Mouse (Mus musculus): ENCODE results near the gene Defb36. TPM values are rescaled to one million over a fixed set of nuclear protein-coding genes. Genes with fewer than 3 reads are reported as not detected.

Gene Defb36
- not detected in 2 replicates for polyA plus RNA-seq (2015; fragmentation: Nextera tagmentation; extraction: Ambion mirVana)

- Histone ChIP-seq H3K4me1 (no peaks in the 10 kb centered on the region), H3K27me3 (replicated peaks) (no peaks in the 10 kb centered on the region), H3K4me2 (no peak within 1 kb of the TSS), H3K27ac (no peak within 1 kb of the TSS), H3K9me3 (no peaks in the 10 kb centered on the region), H3K9ac (no peak within 1 kb of the TSS), H3K36me3 (replicated peaks) (no peaks in the 10 kb centered on the region), H3K4me3 (no peak within 1 kb of the TSS)
- 87% methylated on average over 15 of the region's 15 CpGs for WGBS
- no peak for ATAC-seq (replicated peaks)
Observed at GRCm38 (mm10) chr2:152604057-152604456, at the start of gene Defb36. Gene Defb36 (plus strand): TSS chr2:152604327.

GRCm38 (mm10) chr2:152556655-152557054 lies 47.5 kb upstream of the Defb36 start:
- no peak overlapping the region for H3K9ac ChIP-seq
- H3K27me3 ChIP-seq (replicated peaks) = no peaks in the 10 kb centered on the region
- H3K4me2 ChIP-seq = no peak overlapping the region
- no peak overlapping the region for H3K27ac ChIP-seq
- H3K4me3 ChIP-seq = no peak overlapping the region
- 82% methylated on average over 7 of the region's 7 CpGs for WGBS
- peaks cover 4% of the 10 kb centered on the region; the same call in 1 of the 2 replicates for H3K4me1 ChIP-seq
- H3K36me3 ChIP-seq (replicated peaks) = no peaks in the 10 kb centered on the region
- ATAC-seq (replicated peaks) = no peak
- H3K9me3 ChIP-seq = no peaks in the 10 kb centered on the region

- Histone ChIP-seq H3K27ac (no peak within 1 kb of the TSS), H3K27me3 (replicated peaks) (no peaks in the 10 kb centered on the region), H3K4me2 (no peak within 1 kb of the TSS), H3K4me3 (no peak within 1 kb of the TSS), H3K9me3 (no peaks in the 10 kb centered on the region), H3K36me3 (replicated peaks) (no peaks in the 10 kb centered on the region), H3K4me1 (no peaks in the 10 kb centered on the region), H3K9ac (no peak within 1 kb of the TSS)
- no peak for ATAC-seq (replicated peaks)
- WGBS = 92% methylated on average over 5 of the region's 5 CpGs
Observed at GRCm38 (mm10) chr2:152569038-152569437, 35.1 kb upstream of the Defb36 start, which contains the start of gene Gm17416. Gene Gm17416 (plus strand): TSS chr2:152569338.

- Histone ChIP-seq H3K4me1 (no peaks in the 10 kb centered on the region), H3K27me3 (replicated peaks) (no peaks in the 10 kb centered on the region), H3K4me3 (no peak overlapping the region), H3K9ac (no peak overlapping the region), H3K27ac (no peak overlapping the region), H3K36me3 (replicated peaks) (no peaks in the 10 kb centered on the region), H3K9me3 (no peaks in the 10 kb centered on the region), H3K4me2 (no peak overlapping the region)
- 94% methylated on average over 4 of the region's 4 CpGs for WGBS
- no peak for ATAC-seq (replicated peaks)
Observed at GRCm38 (mm10) chr2:152569881-152570280, 34.2 kb upstream of the Defb36 start.

GRCm38 (mm10) chr2:152570313-152570712 lies 33.8 kb upstream of the Defb36 start:
- no peaks in the 10 kb centered on the region for H3K27me3 ChIP-seq (replicated peaks)
- 84% methylated on average over 6 of the region's 6 CpGs for WGBS
- H3K36me3 ChIP-seq (replicated peaks) = no peaks in the 10 kb centered on the region
- ATAC-seq (replicated peaks) = no peak
- no peak overlapping the region for H3K27ac ChIP-seq
- no peak overlapping the region for H3K9ac ChIP-seq
- H3K9me3 ChIP-seq = no peaks in the 10 kb centered on the region
- no peak overlapping the region for H3K4me2 ChIP-seq
- no peak overlapping the region for H3K4me3 ChIP-seq
- no peaks in the 10 kb centered on the region for H3K4me1 ChIP-seq

GRCm38 (mm10) chr2:152572114-152572794 lies 31.9 kb upstream of the Defb36 start, which contains the start of gene Defb21:
Gene Defb21 (plus strand): TSS chr2:152572744.
- H3K9ac ChIP-seq = no peak within 1 kb of the TSS
- no peak for ATAC-seq (replicated peaks)
- WGBS = 63% methylated on average over 11 of the region's 11 CpGs
- no peaks in the 10 kb centered on the region for H3K36me3 ChIP-seq (replicated peaks)
- H3K27ac ChIP-seq = no peak within 1 kb of the TSS
- H3K9me3 ChIP-seq = no peaks in the 10 kb centered on the region
- H3K4me3 ChIP-seq = no peak within 1 kb of the TSS
- no peaks in the 10 kb centered on the region for H3K27me3 ChIP-seq (replicated peaks)
- no peaks in the 10 kb centered on the region for H3K4me1 ChIP-seq
- no peak within 1 kb of the TSS for H3K4me2 ChIP-seq

- Histone ChIP-seq H3K4me3 (no peak overlapping the region), H3K9me3 (no peaks in the 10 kb centered on the region), H3K27ac (no peak overlapping the region), H3K27me3 (replicated peaks) (no peaks in the 10 kb centered on the region), H3K4me2 (no peak overlapping the region), H3K9ac (no peak overlapping the region), H3K36me3 (replicated peaks) (no peaks in the 10 kb centered on the region), H3K4me1 (no peaks in the 10 kb centered on the region)
- WGBS = 88% methylated on average over 8 of the region's 8 CpGs
- ATAC-seq (replicated peaks) = no peak
Observed at GRCm38 (mm10) chr2:152573484-152573883, 30.6 kb upstream of the Defb36 start.

GRCm38 (mm10) chr2:152580107-152580506 lies 24.0 kb upstream of the Defb36 start, which contains the start of gene Defb19:
Gene Defb19 (minus strand): TSS chr2:152580312.
- WGBS = 74% methylated on average over 7 of the region's 7 CpGs
- no peak within 1 kb of the TSS for H3K4me3 ChIP-seq
- H3K9ac ChIP-seq = no peak within 1 kb of the TSS
- H3K9me3 ChIP-seq = no peaks in the 10 kb centered on the region
- no peaks in the 10 kb centered on the region for H3K27me3 ChIP-seq (replicated peaks)
- H3K4me1 ChIP-seq = no peaks in the 10 kb centered on the region
- no peak for ATAC-seq (replicated peaks)
- H3K4me2 ChIP-seq = no peak within 1 kb of the TSS
- H3K36me3 ChIP-seq (replicated peaks) = no peaks in the 10 kb centered on the region
- H3K27ac ChIP-seq = no peak within 1 kb of the TSS

- Histone ChIP-seq H3K36me3 (replicated peaks) (no peaks in the 10 kb centered on the region), H3K27ac (no peak overlapping the region), H3K9ac (no peak overlapping the region), H3K4me1 (no peaks in the 10 kb centered on the region), H3K9me3 (no peaks in the 10 kb centered on the region), H3K4me2 (no peak overlapping the region), H3K4me3 (no peak overlapping the region), H3K27me3 (replicated peaks) (no peaks in the 10 kb centered on the region)
- WGBS = 90% methylated on average over 11 of the region's 11 CpGs
- no peak for ATAC-seq (replicated peaks)
Observed at GRCm38 (mm10) chr2:152580612-152581011, 23.5 kb upstream of the Defb36 start.

- H3K9ac ChIP-seq = no peak overlapping the region
- H3K27ac ChIP-seq = no peak overlapping the region
- H3K9me3 ChIP-seq = no peaks in the 10 kb centered on the region
- no peaks in the 10 kb centered on the region for H3K36me3 ChIP-seq (replicated peaks)
- no peaks in the 10 kb centered on the region for H3K4me1 ChIP-seq
- 79% methylated on average over 4 of the region's 4 CpGs for WGBS
- no peak overlapping the region for H3K4me3 ChIP-seq
- H3K27me3 ChIP-seq (replicated peaks) = no peaks in the 10 kb centered on the region
- no peak for ATAC-seq (replicated peaks)
- H3K4me2 ChIP-seq = no peak overlapping the region
Observed at GRCm38 (mm10) chr2:152586926-152587560, 17.1 kb upstream of the Defb36 start.

- Histone ChIP-seq H3K4me2 (no peak overlapping the region), H3K36me3 (replicated peaks) (no peaks in the 10 kb centered on the region), H3K4me3 (no peak overlapping the region), H3K4me1 (no peaks in the 10 kb centered on the region), H3K9me3 (no peaks in the 10 kb centered on the region), H3K27ac (no peak overlapping the region), H3K27me3 (replicated peaks) (no peaks in the 10 kb centered on the region), H3K9ac (no peak overlapping the region)
- 54% methylated on average over 2 of the region's 2 CpGs for WGBS
- ATAC-seq (replicated peaks) = no peak
Observed at GRCm38 (mm10) chr2:152588450-152588849, 15.7 kb upstream of the Defb36 start.

- Histone ChIP-seq H3K27ac (no peak overlapping the region), H3K9ac (no peak overlapping the region), H3K9me3 (no peaks in the 10 kb centered on the region), H3K4me1 (no peaks in the 10 kb centered on the region), H3K4me2 (no peak overlapping the region), H3K27me3 (replicated peaks) (no peaks in the 10 kb centered on the region), H3K36me3 (replicated peaks) (no peaks in the 10 kb centered on the region), H3K4me3 (no peak overlapping the region)
- 54% methylated on average over 6 of the region's 6 CpGs for WGBS
- no peak for ATAC-seq (replicated peaks)
Observed at GRCm38 (mm10) chr2:152589021-152589420, 15.1 kb upstream of the Defb36 start.

- no peak for ATAC-seq (replicated peaks)
- H3K4me3 ChIP-seq = no peak within 1 kb of the TSS
- no peaks in the 10 kb centered on the region for H3K27me3 ChIP-seq (replicated peaks)
- H3K9me3 ChIP-seq = no peaks in the 10 kb centered on the region
- no peak within 1 kb of the TSS for H3K27ac ChIP-seq
- no peak within 1 kb of the TSS for H3K4me2 ChIP-seq
- 73% methylated on average over 7 of the region's 7 CpGs for WGBS
- no peaks in the 10 kb centered on the region for H3K36me3 ChIP-seq (replicated peaks)
- H3K4me1 ChIP-seq = no peaks in the 10 kb centered on the region
- H3K9ac ChIP-seq = no peak within 1 kb of the TSS
Observed at GRCm38 (mm10) chr2:152599299-152599698, 4.8 kb upstream of the Defb36 start, which contains the start of gene Defb45. Gene Defb45 (minus strand): TSS chr2:152599399.
